Mouse (Mus musculus) gastrocnemius, postnatal 4 days (tissue): ENCODE results near the gene Fgb. TPM values are rescaled to one million over a fixed set of nuclear protein-coding genes. Genes with fewer than 3 reads are reported as not detected.

Experiments
- DNase-seq, 2 experiments: peaks; one replicate each; pipeline ENCODE4 v3.0.0; 2021 to 2022; ENCODE audit warnings: low spot score in 2 of 2, mixed read lengths in 2 of 2
- total RNA-seq, 2 experiments: library from RNA; stranded (reverse); gene quantifications; 2 replicates each; pipeline ENCODE4 v1.2.3; 2021

The Fgb gene
- total RNA-seq, 2 experiments from 2014 or later: 0.27 to 3.4 TPM

DNA sequence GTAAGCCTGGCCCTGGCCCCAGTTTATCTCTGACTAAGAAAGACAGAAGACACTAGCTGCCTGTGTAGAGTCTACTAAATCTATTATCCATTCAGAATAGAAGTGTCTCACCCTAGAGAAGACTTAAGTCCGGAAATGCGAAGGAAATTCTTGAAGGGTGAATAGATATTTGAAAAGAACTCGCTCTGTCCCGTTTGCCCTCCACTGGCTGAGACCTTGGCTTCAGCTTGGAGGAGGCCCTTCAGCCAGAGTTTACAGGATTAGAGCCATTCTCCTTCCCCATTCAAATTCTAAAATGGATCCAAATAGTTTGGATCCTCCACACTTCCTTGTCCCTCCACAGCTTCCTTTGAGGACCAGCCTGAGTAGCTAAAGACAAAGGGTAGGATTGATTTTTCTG, 19.3 kb downstream of the Fgb start:
- no peak for DNase-seq

DNA sequence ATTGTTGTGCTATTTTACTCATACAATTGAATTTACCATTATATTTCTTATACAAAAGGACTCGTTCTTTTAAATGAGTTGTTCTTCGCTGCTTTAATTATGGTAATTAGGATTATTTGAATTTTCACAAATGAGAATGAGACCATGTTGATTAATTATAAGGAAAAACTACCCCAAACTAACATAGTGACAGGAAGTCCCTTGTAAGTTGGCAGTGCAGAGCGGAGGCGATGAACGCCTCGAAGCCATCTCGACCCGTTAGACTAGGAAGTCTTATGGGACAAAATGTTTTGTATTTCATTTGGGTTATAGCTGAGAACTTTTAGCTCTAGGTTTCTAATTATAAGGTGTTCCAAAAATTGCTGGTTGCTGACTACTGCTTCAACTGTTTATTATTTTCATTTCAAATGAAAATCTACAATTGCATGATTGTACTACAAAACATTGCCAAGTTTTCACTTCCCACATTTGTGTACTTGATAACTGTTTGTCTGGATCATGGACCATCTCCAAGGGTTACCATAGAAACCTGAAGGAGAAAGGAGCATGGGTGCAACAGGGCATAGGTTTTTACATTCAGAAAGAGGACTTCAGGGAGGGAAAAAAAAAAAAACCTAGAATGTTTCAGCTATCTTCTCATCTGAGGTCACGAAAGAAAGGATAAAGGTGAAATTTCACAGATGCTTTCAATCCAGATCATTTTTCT, 22.0 kb downstream of the Fgb start:
- no peak for DNase-seq

DNA sequence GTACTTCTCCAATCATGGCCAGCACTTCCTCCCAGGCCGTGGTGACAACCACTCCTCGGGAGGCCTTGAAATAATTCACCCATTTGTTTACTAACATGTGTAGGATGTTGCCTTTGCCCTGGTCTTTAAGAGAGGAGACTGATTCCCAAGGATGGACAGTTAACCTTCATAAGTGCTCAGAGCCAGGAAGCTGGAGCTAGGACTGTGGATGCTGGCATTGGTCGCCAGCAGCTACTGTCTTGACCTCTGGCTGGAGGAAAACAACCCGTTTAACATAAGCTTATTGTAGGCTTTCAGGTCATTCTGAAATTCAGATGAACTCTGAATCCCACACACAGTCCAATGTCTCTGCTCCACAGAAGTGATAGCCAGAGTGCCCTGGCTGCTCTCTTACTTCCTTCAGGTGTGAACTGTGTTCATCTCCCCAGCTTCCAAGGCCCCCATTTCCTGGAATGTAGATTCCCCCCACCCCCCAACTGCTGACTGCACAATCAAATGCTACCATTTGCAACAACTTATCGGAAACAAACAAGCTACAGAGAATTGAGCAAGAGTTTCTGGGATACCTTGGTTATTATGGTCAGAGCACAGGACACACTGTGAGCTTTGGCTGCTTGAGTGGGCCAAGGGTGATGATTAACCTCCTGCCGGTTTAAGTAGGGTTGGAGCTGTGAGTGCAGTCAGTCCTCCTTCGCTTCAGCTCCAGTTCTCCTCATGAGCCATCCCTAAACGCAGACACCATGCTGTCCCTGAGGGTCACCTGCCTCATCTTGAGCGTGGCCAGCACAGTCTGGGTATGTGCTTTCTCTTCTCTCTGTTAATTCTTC, 24.0 kb downstream of the Fgb start, which contains the start of gene Fga:
Gene Fga, plus strand, starts transcription at position 602 of the 827 bp plus-strand sequence.
- no peak for DNase-seq

DNA sequence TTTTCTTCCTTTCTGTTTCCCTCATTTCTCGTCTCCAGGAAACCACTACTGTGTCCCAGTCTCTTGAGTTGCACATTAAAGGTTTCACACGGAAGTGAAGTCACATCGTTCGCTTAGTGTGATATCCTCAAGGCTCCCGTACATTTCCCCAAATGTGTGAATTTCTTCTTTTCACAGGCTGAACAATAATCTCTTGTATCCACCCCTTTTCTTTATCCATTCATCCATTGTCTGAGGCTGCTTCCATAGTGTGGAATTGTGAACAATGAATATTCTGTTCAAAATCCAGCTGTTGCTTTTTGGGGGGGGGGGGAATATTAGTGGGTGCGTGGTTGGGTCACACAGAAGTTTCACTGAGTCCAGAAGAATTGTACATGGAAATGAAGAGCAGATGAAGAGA, 24.6 kb downstream of the Fgb start:
- no peak for DNase-seq

DNA sequence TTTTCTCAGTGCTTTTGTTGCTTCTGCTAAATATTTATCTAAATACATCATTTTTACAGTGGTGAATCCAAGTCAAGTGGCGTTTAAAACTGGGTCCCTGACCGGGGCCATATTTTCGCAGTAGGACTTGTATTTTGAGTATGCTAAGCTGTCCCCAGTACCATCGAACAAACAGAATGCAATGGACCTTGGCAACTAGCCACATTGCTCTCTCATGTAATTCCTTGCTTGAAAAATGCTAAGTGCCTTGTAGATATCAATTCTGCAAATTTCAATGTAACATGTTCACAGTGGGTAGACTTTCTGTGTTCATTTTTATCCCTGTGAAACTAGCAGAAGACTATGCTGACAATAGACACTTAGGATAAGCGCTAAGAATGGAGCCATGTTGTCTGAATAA, 28.5 kb downstream of the Fgb start:
- DNase-seq: no peak

DNA sequence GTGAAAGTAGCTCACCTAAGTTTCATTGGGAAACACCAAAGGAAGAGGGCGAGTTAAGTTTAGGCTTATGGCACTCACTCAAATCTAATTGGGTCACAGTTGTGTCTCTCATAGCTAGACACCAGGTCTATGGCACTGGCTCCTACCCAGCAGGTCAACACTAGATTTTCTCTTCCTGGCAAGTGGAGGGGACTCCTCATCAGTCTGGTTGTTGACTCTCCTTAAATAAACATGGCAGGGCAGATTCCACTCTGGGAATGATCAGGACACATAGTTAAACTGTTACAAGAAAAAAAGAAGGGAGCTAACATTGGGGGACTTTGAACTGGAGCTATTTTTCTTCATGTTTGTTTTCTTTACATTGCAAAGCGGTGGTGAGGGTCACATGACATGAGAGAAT, 29.3 kb downstream of the Fgb start:
- no peak for DNase-seq

DNA sequence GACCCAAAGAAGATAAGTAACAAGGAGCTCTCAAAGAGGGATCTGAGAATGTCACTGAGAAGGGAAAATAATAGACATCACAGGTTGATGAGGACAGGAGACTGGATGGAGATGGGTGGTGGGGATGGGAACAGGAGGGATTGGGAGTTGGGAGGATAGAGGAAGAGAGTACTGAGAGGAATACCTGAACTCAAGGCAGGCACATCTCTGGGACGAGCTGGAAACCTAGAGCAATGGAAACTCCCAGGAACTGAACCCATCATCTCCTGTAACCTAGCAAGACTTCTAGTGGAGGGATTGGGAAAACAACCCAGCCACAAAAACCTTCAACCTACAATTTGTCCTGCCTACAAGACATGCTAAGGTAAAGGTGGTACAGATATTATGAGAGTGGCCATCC, 33.4 kb downstream of the Fgb start:
- DNase-seq: no peak

DNA sequence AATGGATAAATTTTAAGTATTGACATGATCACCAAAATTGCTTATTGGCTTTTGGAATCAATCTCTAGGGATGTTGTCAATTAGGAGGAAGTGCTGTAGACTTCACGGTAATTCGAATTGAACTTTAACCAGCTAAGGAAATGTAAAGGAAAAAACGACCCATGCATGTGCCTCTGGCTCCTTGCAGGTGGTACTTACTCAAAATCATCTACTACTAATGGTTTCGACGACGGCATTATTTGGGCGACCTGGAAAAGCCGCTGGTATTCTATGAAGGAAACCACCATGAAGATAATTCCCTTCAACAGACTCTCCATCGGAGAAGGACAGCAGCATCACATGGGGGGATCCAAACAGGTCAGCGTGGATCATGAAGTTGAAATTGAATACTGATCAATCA, 35.7 kb downstream of the Fgb start:
- no peak for DNase-seq

DNA sequence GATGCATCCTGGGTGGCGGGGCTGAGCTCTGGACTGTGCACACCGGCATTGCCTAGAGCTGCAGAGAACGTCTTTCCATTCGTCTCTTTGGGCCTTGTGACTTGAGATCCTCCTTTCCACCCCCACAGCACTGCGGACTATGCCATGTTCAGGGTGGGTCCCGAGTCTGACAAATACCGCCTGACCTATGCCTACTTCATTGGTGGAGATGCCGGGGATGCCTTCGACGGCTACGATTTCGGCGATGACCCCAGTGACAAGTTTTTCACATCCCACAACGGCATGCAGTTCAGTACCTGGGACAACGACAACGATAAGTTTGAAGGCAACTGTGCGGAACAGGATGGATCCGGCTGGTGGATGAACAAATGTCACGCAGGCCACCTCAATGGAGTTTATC, 37.0 kb downstream of the Fgb start:
- DNase-seq: no peak

DNA sequence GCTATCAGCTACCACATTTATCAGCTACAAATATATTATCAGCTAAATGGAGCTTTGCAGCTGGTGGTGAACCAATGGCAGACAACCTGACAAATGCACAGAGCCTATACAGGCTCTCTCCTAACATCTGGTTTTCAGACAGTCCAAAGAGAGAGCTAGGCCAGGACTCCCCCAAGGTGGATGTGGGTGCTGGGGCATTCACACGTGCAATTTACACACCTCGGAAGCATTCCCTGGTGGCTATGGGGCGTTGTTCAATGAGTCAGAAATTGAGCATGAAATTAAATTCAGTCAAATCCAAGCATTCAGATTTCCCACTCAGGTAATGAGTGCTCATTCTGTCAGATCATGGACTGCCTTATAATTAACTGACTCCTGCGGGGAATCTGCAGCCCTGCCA, 38.1 kb downstream of the Fgb start:
- DNase-seq: no peak

DNA sequence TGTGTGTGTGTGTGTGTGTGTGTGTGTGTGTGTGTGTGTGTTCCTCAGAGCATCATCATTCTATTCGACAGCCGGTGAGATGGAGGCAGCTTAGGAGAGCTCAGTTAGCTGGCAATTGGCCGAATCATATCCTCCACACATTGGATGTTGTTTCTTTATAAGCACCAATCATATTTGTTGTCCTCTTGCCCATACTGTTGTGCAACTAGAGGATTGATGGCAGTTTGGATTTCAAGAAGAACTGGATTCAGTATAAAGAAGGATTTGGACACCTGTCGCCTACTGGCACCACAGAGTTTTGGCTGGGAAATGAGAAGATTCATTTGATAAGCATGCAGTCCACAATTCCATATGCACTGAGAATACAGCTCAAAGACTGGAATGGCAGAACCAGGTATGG, 38.5 kb downstream of the Fgb start:
- no peak for DNase-seq

DNA sequence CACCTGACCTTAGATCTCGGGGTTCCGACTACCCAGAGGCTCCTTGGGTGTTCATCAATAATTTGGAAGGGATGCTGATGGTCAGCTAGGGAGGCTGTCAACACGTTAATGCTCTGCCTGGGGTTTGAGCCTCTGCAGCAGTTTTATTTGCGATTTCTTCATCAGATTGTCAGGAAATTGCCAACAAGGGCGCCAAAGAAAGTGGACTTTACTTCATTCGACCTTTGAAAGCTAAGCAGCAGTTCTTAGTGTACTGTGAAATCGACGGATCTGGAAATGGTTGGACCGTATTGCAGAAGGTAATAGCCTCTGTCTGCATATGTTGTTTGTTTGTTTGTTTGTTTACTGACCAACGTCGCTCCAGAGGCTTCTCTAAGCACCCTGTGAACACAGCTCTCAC, 39.4 kb downstream of the Fgb start:
- no peak for DNase-seq

DNA sequence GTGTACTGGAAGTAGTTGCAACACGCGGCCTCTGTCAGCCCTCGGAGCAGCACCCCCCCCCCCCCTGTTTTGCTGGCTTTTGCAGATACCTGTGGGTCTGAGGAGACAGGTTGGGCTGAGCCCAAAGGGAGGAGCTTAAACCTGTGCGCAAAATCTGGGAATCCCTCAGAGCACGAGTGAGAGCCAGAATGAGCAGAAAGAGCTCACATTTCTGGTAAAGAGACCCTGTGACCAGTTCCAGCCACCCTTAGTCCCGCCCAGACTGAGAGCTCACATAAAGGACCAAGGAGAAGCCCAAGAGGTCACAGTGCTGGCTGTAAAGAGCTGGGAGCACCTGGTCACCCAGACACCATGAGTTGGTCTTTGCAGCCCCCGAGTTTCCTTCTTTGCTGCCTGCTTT, 42.1 kb downstream of the Fgb start, which contains the start of gene Fgg:
Gene Fgg, plus strand, starts transcription at position 168 of the 400 bp plus-strand sequence.
- DNase-seq: no peak

DNA sequence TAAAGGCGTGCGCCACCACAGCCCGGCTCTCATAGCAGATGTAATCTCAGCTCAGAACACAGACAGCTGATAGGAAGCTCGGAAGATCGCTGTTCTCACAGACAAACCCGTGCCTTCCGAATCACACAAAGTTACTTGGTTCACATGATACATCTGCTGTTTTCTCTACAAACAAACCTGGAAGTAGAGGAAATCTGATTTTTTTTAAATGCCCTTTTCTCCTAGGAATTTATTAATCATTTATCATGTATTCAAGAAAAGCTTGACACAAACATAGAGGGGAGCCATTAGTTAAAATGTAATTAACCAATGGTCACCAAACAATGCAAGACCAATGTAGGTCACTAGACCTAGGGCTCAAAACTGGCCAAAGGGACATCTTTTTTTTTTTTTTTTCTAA, 44.9 kb downstream of the Fgb start:
- no peak for DNase-seq

DNA sequence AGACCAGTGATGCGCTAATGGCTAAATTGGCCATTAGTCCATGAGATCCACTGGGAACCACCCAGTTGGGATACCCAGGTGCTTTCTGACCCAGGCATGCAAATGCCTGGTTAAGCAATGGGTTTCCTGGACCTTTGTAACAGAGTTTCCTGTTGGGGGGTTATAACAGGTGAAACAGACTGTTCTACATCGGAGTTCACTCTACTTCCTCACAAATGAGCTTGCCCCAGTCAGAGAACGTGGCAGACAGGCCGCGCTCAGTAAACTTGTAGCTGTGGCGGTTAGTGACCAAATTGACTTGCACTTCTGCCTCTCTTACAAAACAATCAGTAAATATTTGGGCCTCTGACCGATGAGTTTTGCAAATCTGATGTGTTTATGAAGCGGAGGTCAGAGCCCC, 46.6 kb downstream of the Fgb start:
- DNase-seq: no peak

DNA sequence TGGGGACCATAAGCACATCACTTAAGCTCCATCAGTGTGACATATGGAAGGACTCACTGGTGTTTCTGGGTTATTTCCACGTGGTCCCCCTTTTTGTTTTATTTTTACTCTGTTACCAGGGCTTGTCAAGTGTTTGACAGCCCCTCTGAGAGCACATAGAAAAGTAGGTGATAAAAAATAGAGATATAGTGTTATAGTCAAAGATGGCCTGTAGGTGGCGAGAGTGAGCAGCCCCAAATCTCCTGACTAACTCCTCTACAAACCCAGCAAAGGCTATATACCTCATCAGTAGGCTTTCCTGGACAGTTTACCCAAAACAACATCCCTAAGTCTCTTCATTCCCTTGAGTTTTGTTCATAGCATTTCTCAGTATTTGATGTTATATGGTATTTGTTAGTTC, 47.5 kb downstream of the Fgb start:
- no peak for DNase-seq

DNA sequence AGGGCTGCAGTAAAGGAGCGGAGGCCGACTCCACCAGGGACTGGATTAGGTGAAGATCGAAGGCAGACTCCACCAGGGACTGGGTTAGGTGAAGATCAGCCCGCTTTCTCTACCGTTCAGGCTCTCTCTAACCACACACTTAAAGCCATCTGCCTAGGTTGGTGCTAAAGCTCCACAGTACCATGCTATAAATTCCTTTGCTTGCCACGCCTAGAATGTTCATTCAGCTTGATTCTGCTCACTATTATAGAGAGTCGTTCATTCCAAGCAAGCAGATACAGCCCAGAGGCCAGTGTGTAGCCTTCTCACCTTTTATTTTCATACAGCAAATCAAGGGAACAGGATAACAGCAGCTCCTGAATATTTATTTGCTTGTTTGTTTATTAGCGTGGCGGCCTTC, 49.7 kb downstream of the Fgb start:
- no peak for DNase-seq

DNA sequence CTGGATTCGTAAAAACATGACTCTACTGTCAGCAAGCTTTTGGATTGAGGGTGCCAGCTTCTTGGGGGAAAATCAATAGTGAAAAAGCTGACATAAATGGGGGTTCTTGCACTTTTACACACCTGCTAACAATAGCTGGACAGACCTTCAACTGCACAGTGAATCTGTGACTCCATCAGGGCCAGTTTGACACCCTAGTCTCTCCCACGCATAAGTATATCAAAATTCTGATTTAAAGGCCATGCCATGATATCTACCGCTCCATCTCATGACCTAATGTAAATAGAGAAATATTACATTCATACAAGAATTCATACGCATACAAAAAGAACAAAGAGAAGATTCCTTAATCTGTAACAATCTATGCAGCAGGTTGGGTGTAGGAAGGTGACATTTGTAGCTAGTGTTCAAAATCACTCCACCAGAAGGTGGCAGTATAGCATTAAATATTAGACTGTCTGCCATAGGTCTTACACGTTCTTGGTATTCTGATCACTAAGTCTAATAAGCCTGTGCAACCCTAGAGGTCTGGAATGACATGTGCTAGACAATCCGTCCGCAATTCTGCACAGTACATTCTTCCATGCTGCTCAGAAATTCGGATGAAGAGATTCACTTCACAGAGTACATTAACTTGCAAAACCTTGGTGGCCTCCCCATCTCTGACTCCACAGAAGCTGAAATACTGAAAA, 50.7 kb downstream of the Fgb start:
- DNase-seq: no peak

DNA sequence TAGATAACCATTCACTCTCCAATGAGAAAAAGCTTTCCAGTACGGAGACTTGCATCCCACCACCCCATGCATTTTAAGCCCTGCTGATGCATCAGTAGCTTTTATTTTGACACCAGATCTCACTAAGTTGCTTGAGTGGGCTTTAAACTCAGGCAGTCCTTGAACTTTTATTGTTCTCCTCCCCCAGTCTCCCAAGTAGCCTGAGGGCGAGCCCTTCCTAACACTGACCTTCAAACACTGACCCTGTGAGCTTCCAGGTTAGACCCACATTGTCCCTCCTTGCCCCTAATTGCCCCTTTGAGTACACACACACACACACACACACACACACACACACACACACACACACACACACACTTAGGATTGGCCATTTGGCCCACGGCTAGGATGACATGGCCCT, 53.0 kb downstream of the Fgb start:
- DNase-seq: no peak

DNA sequence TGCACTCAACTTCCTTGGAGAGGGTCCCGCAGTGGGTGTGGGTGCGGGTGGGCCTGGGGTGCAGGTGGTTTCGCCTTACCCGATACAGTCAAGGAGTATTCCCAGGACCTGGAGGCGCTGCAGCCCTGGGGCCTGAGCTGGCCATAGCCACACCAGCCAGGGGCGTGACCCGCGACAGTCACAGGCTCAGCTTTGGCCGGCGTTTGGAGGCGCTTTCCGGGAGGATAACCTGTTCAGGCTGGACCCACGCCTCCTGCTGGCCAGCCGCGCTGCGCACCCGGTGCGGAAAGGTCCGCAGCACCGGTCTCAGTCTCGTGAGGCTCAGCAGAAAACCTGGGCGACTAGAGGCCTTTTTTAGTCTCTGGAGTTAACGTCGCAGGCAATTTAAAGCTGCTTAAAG, 54.3 kb downstream of the Fgb start:
- peak; percentile 62 to 72 for DNase-seq

DNA sequence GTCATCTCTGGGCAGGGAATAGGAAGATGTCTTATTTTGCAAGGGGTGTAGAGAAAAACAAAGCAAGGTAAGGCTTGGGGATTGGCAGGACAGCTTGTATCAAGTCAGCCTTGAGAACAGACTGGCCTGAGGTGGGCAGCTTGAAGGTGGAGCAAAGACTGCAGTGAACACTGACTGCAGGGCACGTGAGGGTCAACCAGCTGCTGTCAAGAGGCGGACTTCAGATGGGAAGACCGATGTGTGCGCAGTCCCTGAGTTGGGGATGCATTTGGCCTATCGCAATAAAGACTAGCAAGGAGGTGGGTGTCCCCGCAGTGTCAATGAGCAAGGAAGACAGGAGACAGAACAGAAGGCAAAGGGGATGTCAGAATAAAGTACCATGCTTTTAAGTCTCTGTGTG, 56.7 kb downstream of the Fgb start:
- DNase-seq: no peak

DNA sequence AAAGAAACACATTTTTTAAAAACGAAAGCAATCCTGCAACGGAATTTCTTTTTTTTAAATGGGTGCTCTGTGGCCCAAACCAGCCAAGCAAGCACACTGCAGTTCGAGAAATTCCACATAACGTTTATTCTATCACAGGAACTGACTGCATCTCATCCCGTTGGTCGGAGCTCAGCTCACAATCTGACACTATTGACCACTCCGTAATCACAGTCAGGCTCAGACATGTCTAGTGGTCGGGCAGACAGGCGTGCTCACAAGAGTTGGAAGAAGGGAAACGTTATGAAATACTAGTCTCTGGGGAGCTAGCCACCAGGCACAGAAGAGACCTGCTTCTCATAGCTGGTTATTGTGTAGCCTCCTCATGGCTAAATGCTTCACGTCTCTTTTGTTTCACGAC, 57.7 kb downstream of the Fgb start:
- DNase-seq: no peak
